Mouse (Mus musculus): ENCODE measurements around the gene Tesmin.

The Tesmin gene

GRCm38 (mm10) chr19:3394216-3394615 lies 5.6 kb downstream of the Tesmin start:
- DNase-seq (ENCODE audit: low spot score) = no peak

GRCm38 (mm10) chr19:3400057-3400456 lies 11.4 kb downstream of the Tesmin start:
- no peak for DNase-seq (ENCODE audit: low spot score)

- DNase-seq (ENCODE audit: low spot score) = no peak
These were observed 12.8 kb downstream of the Tesmin start for GRCm38 (mm10) chr19:3401504-3401903.

GRCm38 (mm10) chr19:3401943-3402342 lies 13.3 kb downstream of the Tesmin start:
- DNase-seq (ENCODE audit: low spot score) = no peak

GRCm38 (mm10) chr19:3402390-3402789 lies 13.7 kb downstream of the Tesmin start:
- no peak for DNase-seq (ENCODE audit: low spot score)

- no peak for DNase-seq (ENCODE audit: low spot score)
These were observed 15.4 kb downstream of the Tesmin start for GRCm38 (mm10) chr19:3404030-3404429.

- no peak for DNase-seq (ENCODE audit: low spot score)
These were observed 17.0 kb downstream of the Tesmin start for GRCm38 (mm10) chr19:3405531-3406281.

- no peak for DNase-seq (ENCODE audit: low spot score)
These were observed 25.6 kb downstream of the Tesmin start, which contains the start of gene Gal for GRCm38 (mm10) chr19:3414268-3414733. TSS of gene Gal (minus strand) at chr19:3414544.

GRCm38 (mm10) chr19:3419251-3419650 lies 30.6 kb downstream of the Tesmin start:
- no peak for DNase-seq (ENCODE audit: low spot score)

- no peak for DNase-seq (ENCODE audit: low spot score)
These were observed 33.8 kb downstream of the Tesmin start for GRCm38 (mm10) chr19:3422488-3422887.

- DNase-seq (ENCODE audit: low spot score) = no peak
These were observed 34.3 kb downstream of the Tesmin start for GRCm38 (mm10) chr19:3422981-3423380.

GRCm38 (mm10) chr19:3424214-3424613 lies 35.6 kb downstream of the Tesmin start:
- DNase-seq (ENCODE audit: low spot score) = no peak

GRCm38 (mm10) chr19:3428057-3428830 lies 39.6 kb downstream of the Tesmin start:
- no peak for DNase-seq (ENCODE audit: low spot score)

GRCm38 (mm10) chr19:3429156-3429816 lies 40.6 kb downstream of the Tesmin start:
- no peak for DNase-seq (ENCODE audit: low spot score)

GRCm38 (mm10) chr19:3431066-3431465 lies 42.4 kb downstream of the Tesmin start:
- no peak for DNase-seq (ENCODE audit: low spot score)

- no peak for DNase-seq (ENCODE audit: low spot score)
These were observed 43.3 kb downstream of the Tesmin start for GRCm38 (mm10) chr19:3431969-3432368.

- no peak for DNase-seq (ENCODE audit: low spot score)
These were observed 45.5 kb downstream of the Tesmin start for GRCm38 (mm10) chr19:3434124-3434523.

- no peak for DNase-seq (ENCODE audit: low spot score)
These were observed 46.0 kb downstream of the Tesmin start for GRCm38 (mm10) chr19:3434641-3435040.

GRCm38 (mm10) chr19:3435824-3436223 lies 47.2 kb downstream of the Tesmin start:
- DNase-seq (ENCODE audit: low spot score) = no peak

GRCm38 (mm10) chr19:3436840-3437239 lies 48.2 kb downstream of the Tesmin start:
- DNase-seq (ENCODE audit: low spot score) = no peak

- DNase-seq (ENCODE audit: low spot score) = no peak
These were observed 49.3 kb downstream of the Tesmin start for GRCm38 (mm10) chr19:3437980-3438379.

- DNase-seq (ENCODE audit: low spot score) = no peak
These were observed 52.0 kb downstream of the Tesmin start for GRCm38 (mm10) chr19:3440667-3441066.

- no peak for DNase-seq (ENCODE audit: low spot score)
These were observed 52.4 kb downstream of the Tesmin start for GRCm38 (mm10) chr19:3441092-3441491.

Measured in layer of hippocampus, adult 9-10 months (tissue).